Mouse (Mus musculus): ENCODE measurements around the gene 4931428L18Rik.

4931428L18Rik gene

GRCm38 (mm10) chr1:31150546-31150945 lies 71.9 kb downstream of the 4931428L18Rik start:
- DNase-seq: no peak

DNA sequence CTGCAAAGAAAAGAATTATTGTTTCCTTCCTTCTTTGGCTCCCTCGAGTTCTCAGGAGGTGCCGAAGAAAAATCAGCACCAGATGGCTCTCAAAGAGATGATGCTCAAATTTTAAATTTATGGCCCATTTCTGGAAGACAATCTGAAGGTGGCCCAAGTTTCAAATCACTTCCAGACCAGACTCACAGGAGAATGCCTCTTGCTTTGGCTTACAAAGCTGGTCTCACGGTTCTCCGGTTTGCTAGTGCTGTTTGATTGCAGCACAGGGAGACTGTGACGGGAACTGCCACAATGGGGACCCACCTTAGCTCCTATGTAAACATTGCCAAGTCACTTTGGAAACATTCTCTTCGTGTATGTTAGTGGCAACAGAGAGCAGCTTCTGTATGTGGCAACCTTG lies 72.8 kb downstream of the 4931428L18Rik start:
- no peak for DNase-seq

DNA sequence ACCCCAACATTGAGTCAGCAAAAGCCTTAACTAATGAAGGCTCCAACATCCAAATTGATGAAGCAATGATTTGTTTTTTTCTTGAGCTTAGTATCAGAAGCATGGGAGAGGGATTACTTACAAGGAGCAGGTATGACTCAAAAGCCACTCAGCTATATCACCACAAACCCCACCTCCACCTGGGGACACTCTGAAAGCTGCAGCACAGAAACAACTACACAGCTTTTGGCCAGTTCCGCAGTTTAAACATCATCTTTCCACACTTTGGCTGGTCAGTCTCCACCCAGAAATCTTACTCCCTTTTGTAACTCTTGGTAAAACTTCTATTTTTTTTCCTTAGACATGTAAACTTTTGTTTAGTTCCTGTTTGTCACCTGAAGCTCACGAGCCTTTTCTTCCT lies 78.9 kb downstream of the 4931428L18Rik start:
- DNase-seq: no peak

DNA sequence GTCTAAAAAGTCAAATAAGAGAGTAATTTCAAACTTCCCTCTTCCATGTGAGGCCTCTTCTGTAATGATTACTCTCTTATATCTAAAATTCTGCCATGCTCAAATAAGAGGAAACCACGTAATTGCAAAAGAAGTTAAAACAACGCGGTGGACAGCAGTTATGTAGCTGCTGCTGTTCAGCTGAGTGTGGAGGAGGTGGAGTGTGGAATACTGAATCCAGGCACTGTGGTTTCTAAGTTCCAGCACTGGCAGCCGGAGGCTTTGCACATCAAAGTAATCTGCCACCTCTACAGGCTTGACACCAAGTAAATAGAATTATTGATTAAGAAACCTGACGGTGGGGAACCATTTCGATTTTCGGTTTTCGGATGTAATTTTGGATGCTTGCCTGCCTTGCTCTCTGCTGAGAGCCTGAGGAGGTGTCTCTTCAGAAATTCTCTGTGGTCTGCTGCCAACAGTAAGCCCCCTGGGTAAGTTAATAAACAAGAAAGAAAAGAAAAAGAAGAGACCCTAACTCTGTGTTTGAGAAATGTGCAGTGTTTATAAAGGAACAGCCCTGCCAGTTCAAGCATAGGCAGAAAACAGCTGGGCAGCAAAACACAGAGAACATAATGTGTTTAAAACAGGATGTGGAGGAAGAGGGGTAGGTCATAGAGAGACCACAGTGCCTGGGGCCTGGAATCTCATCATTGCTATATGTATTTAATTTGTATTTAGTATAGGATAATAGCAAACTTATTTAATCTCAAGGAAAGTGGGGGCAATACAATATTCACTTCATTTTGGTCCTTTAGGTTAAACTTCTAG lies 80.0 kb downstream of the 4931428L18Rik start:
- DNase-seq: no peak

- no peak for DNase-seq
Measured at GRCm38 (mm10) chr1:31138387-31138786, 84.1 kb downstream of the 4931428L18Rik start.

DNA sequence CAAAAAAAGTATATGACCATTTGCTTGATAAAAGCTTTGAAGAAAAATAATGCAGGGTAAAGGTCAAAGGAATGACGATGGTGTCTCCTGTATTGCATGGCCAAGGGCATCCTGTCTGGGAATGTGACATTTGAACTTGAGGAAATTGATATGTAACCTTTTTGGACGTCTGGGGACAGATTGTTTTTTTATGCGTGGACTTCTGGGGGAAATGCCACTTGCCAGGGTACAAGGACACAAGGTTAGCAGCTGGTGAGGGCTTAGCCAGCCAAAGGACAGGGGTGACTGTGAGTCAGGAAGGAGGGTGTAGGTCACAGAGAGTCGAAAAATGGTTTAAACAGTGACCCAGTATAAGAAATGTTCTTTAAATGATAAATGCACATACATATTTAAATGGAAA lies 109.0 kb downstream of the 4931428L18Rik start:
- peak; percentile 3 for DNase-seq

GRCm38 (mm10) chr1:31107961-31108360 lies 114.5 kb downstream of the 4931428L18Rik start:
- DNase-seq: no peak

DNA sequence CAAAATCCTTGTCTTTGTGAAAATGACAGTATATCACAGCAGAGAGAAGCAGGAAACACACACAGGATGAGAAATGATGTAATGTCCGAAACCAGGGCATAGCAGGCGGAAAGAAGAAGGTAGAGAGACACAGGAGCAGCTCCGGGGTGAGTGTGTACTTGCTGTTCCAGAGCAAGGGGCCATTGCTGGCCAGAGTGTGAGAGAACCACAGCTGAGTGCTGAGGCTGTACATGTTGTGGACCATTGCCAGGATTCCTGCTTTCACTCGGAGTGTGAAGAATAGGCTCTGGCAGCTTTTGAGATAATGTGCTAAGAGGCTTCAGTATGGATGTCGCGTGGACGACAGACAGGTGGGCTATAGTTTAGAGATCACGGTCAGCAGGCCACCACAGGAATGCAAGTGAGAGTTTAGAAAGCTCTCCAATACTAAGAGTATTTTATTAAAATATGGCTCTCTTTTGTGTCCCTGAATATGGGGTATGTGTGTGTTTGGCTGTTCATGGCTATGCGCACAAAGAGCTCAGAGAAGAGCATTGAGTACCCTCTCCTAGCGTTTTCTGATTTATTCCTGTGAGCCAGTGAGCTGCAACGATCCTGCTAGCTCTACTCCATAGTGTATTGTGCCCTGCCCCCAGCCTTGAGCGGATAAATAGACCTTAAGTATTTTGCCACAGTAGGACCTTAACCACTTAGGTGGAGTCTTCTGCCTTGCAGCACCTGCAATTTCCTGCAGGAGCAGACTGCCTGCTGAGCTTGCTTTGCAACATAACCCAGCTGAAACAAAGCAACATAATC lies 119.4 kb downstream of the 4931428L18Rik start:
- no peak for DNase-seq

GRCm38 (mm10) chr1:31102280-31102679 lies 120.2 kb downstream of the 4931428L18Rik start:
- no peak for DNase-seq

GRCm38 (mm10) chr1:31097208-31097607 lies 125.3 kb downstream of the 4931428L18Rik start:
- DNase-seq: no peak

GRCm38 (mm10) chr1:31096466-31096793 lies 126.1 kb downstream of the 4931428L18Rik start:
- no peak for DNase-seq

GRCm38 (mm10) chr1:31095706-31096465 lies 126.6 kb downstream of the 4931428L18Rik start:
- DNase-seq: no peak

DNA sequence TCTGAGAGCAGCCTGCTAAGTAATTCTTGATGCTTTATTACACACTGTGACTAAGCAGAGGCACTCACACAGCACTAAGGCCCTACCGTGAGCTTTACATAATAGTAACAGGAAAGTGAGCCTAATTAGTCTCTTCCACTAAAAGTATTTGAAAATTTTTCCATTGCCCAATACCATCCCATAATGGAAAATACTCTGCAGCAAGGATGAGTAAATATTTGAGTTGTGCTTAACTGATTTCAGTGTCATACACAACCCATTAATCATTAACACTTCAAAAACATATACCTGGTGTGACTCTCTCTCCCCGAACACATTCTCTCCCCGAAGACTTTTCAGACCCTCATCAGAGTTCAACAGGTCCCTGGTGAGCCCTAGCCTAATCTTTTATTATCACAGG lies 127.7 kb downstream of the 4931428L18Rik start:
- no peak for DNase-seq

GRCm38 (mm10) chr1:31093939-31094338 lies 128.5 kb downstream of the 4931428L18Rik start:
- DNase-seq: no peak

GRCm38 (mm10) chr1:31088686-31089085 lies 133.8 kb downstream of the 4931428L18Rik start:
- DNase-seq: no peak

- DNase-seq: peak; percentile 13
Measured at GRCm38 (mm10) chr1:31072523-31073370, 149.7 kb downstream of the 4931428L18Rik start.

- DNase-seq: no peak
Measured at GRCm38 (mm10) chr1:31071209-31071608, 151.3 kb downstream of the 4931428L18Rik start.

DNA sequence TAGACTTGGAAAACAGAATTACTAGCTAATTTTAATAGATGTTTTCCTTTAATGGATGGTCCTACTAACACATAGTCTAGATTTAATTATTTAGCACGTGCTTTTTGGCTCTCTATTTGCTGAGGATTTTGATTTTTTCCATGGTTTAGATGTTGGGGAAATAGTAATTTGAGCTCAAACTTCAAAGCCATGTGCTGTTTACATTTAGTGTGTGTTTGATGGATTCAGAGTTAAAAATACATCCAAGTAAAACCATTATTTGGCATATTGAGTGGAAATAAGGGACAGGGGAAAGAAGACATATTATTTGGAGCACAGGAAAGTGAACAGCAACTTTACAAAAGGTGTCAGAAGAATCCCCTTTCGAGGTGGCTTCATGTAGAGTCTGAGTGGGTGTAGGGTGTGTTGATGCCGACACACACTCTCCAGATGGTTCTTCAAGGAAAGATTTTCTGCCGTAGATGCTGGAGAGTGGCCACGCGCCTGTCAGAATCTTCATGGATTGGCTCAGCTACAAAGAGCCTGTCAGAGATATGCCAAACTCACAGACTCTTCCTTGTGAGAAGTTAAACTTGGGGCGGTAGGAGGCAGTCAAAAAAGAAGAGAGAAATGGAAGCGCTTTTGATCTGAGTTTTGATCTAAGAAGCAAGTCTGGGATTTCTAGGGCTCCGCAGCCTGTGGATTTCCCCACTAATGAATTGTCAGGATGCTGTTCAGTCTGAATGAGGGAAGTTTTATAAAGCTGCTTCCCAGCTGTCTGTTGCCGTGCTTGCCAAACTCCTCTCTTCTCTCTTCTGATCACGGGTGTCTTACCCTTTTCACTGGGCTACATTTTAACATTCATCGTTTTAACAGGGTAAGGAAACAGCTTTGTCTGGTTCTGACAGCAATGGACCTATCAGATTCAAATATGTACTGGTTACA lies 157.4 kb downstream of the 4931428L18Rik start:
- DNase-seq: no peak

DNA sequence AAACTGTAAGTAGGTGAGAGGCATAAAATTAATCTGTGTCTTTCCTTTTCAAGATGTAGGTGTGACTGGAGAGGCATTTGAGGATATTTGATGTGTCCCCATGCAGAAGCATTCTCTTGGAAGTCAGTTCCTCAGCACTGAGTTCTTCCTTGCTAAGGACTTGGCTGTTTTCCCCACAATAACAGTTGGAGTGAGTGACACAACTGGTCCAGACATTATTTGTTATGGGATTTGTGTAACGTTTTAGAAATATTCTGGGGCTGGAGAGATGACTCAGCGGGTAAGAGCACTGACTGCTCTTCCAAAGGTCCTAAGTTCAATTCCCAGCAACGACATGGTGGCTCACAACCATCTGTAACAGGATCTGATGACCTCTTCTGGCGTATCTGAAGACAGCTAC lies 162.7 kb downstream of the 4931428L18Rik start:
- no peak for DNase-seq

GRCm38 (mm10) chr1:31058861-31059351 lies 163.6 kb downstream of the 4931428L18Rik start:
- DNase-seq: no peak

- no peak for DNase-seq
Measured at GRCm38 (mm10) chr1:31058196-31058595, 164.3 kb downstream of the 4931428L18Rik start.

All from kidney, adult 9 months (tissue).